Mouse (Mus musculus): ENCODE measurements at regions not wholly inside any gene's neighbourhood (a gene's known extent, or its start where the extent isn't known, plus 50 kb on each side); places are given as distances from the start of the nearest gene placed in this dataset.

GRCm38 (mm10) chr15:29199988-29200387, 972.4 kb upstream of the Ctnnd2 start:
- DNase-seq (ENCODE audit: inconsistent ontology term) = no peak

GRCm38 (mm10) chr15:29223667-29224066, 948.7 kb upstream of the Ctnnd2 start:
- peak; percentile 19 for DNase-seq (ENCODE audit: inconsistent ontology term)

GRCm38 (mm10) chr15:29226889-29227288, 945.5 kb upstream of the Ctnnd2 start:
- DNase-seq (ENCODE audit: inconsistent ontology term) = no peak

GRCm38 (mm10) chr15:29234635-29235034, 937.8 kb upstream of the Ctnnd2 start:
- no peak for DNase-seq (ENCODE audit: inconsistent ontology term)

GRCm38 (mm10) chr15:29255152-29255551, 917.2 kb upstream of the Ctnnd2 start:
- peak; percentile 18 for DNase-seq (ENCODE audit: inconsistent ontology term)

GRCm38 (mm10) chr15:29266767-29267166, 905.6 kb upstream of the Ctnnd2 start:
- DNase-seq (ENCODE audit: inconsistent ontology term) = no peak

GRCm38 (mm10) chr15:29296454-29296853, 875.9 kb upstream of the Ctnnd2 start:
- DNase-seq (ENCODE audit: inconsistent ontology term) = no peak

Data from Muller cell, postnatal 12 days (primary cell).